Comparison of ENCODE assay signal across 7 mouse cellular contexts in the genomic region with DNA sequence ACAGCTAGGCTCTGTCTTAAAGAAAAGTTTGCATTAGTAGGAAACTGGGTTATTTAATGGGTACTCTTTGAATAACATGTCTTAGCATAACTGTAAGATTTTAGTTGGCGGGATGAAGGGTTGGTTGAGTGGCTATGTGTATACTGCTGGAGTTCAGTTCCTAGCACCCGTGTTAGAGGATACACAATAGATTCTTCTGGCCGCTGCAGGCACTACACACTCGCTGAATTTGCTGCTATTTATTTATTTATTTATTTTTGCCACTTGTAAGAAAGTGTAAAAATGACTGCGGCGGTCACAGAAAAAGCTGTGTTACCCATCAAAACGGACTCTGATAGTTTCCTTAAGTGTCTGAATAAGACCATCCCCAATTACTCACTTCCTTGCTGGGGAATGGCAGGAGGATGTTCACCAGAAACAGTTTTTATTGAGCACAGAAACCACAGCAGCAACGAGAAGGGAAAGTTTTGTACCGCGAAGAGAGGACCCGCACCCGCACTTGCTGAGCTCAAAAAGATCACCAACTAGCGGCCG. TPM values are rescaled to one million over a fixed set of nuclear protein-coding genes. Genes with fewer than 3 reads are reported as not detected.
A peak's percentile ranks its signal among the peaks of the same experiment; 100 is the strongest.
DNase-seq lines count a peak whose midpoint lies in the region; TF ChIP-seq lines count a peak whose summit lies in the region.

No protein-coding gene starts in this region.

- no peak for TF ChIP-seq CTCF in thymus, adult 2 months (IDR thresholded peaks at IDR 0.05; ENCODE audit: borderline replicate concordance, control insufficient read depth, extremely low read depth, insufficient read depth, low read length, poor library complexity)

- no peak for TF ChIP-seq POLR2A in thymus, adult 2 months (IDR thresholded peaks at IDR 0.05; ENCODE audit: control insufficient read depth, extremely low read depth, insufficient read depth, low read length, poor library complexity)
- TF ChIP-seq POLR2A in myocyte (IDR thresholded peaks at IDR 0.05; ENCODE audit: insufficient read length, low read depth), result no peak

- DNase-seq in thymus, adult 2 months, result no peak
- no peak for DNase-seq in thymus, postnatal 10 days (ENCODE audit: low spot score in 2 of 2)
- DNase-seq in large intestine, adult 2 months (ENCODE audit: low read depth, low spot score), result peak; percentile 11
- DNase-seq in cerebellum, adult 11 months, result no peak
- DNase-seq in left cerebral cortex, adult 9 months (ENCODE audit: low spot score in 2 of 2), result no peak

- H3K27me3 ChIP-seq in thymus, adult 2 months (ENCODE audit: control insufficient read depth, insufficient read depth, low read length), result no peaks in the 10 kb centered on the region
- no peaks in the 10 kb centered on the region for H3K27me3 ChIP-seq in erythroblast, embryonic 14.5 days (ENCODE audit: control insufficient read depth)
- no peaks in the 10 kb centered on the region for H3K27me3 ChIP-seq in myocyte (ENCODE audit: control insufficient read depth, insufficient read depth, insufficient read length)

- peak overlapping the region; percentile 70 for H3K27ac ChIP-seq in thymus, adult 2 months (ENCODE audit: control insufficient read depth, insufficient read depth, low read length)

- 2% methylated on average over 14 of the region's 14 CpGs for WGBS in thymus, adult 2 months
- WGBS in large intestine, adult 2 months, result under 1% methylated on average over 14 of the region's 14 CpGs

- no peaks in the 10 kb centered on the region for H3K9me3 ChIP-seq in erythroblast, embryonic 14.5 days (ENCODE audit: control insufficient read depth, low read length)

- peak overlapping the region; percentile 95 for H3K4me3 ChIP-seq in thymus, adult 2 months (ENCODE audit: control insufficient read depth, insufficient read depth, low read length)
- peak overlapping the region; percentile 97 for H3K4me3 ChIP-seq in erythroblast, embryonic 14.5 days (replicated peaks)
- peak overlapping the region; percentile 62 for H3K4me3 ChIP-seq in myocyte

- peaks cover 24% of the 10 kb centered on the region for H3K79me2 ChIP-seq in myocyte (ENCODE audit: control insufficient read depth, insufficient read depth)

- peak overlapping the region; percentile 95 for H3K4me2 ChIP-seq in myocyte (ENCODE audit: low read depth)

- H3K36me3 ChIP-seq in thymus, adult 2 months (ENCODE audit: control insufficient read depth, insufficient read depth, low read length), result no peaks in the 10 kb centered on the region
- H3K36me3 ChIP-seq in erythroblast, embryonic 14.5 days (ENCODE audit: control insufficient read depth), result peaks cover 18% of the 10 kb centered on the region
- H3K36me3 ChIP-seq in myocyte (ENCODE audit: control insufficient read depth, insufficient read depth), result peaks cover 5% of the 10 kb centered on the region

- peak overlapping the region; percentile 19 for H3ac ChIP-seq in myocyte (ENCODE audit: control insufficient read depth, insufficient read length)

- H3K4me1 ChIP-seq in thymus, adult 2 months (replicated peaks; ENCODE audit: control insufficient read depth, insufficient read depth, low read length), result no peaks in the 10 kb centered on the region
- peaks cover 29% of the 10 kb centered on the region for H3K4me1 ChIP-seq in erythroblast, embryonic 14.5 days (ENCODE audit: control insufficient read depth)

TF ChIP-seq in myocyte, 11 proteins besides CTCF, POLR2A, EP300 and RAD21:
- TF ChIP-seq SRF (IDR thresholded peaks at IDR 0.05; ENCODE audit: control insufficient read depth, insufficient read length, low read depth), result no peak
- TF ChIP-seq REST (IDR thresholded peaks at IDR 0.05; ENCODE audit: insufficient read depth, insufficient read length), result no peak
- no peak for TF ChIP-seq MYOG (IDR thresholded peaks at IDR 0.05; ENCODE audit: control insufficient read depth in 1 of 3, insufficient read depth in 1 of 3, insufficient read length in 2 of 3, low read depth in 2 of 3)
- TF ChIP-seq MAX (IDR thresholded peaks at IDR 0.05; ENCODE audit: low read depth), result no peak
- TF ChIP-seq MYOD1 (IDR thresholded peaks at IDR 0.05; ENCODE audit: control insufficient read depth in 1 of 3, insufficient read length in 2 of 3, low read depth in 2 of 3), result no peak
- no peak for TF ChIP-seq TCF3 (IDR thresholded peaks at IDR 0.05; ENCODE audit: insufficient read length, low read depth)
- TF ChIP-seq POLR2AphosphoS2 (IDR thresholded peaks at IDR 0.05; ENCODE audit: insufficient read length, low read depth), result no peak
- no peak for TF ChIP-seq USF1 (IDR thresholded peaks at IDR 0.05; ENCODE audit: low read depth)
- TF ChIP-seq E2F4 (IDR thresholded peaks at IDR 0.05; ENCODE audit: insufficient read depth), result no peak

RNA-seq across cellular contexts. Expression of gene Sec23b, which starts 0.7 kb away (rescaled TPM):
- polyA plus RNA-seq in thymus, adult 2 months (2012; rRNA removed), result 56.7 and 59.3 TPM in 2 replicates
- 0.43 and 0.44 TPM in 2 replicates for polyA plus RNA-seq in erythroblast, embryonic 14.5 days (2012)
- polyA plus RNA-seq in large intestine, adult 2 months (2012; rRNA removed), result 70.6 and 81.1 TPM in 2 replicates
- 41.5 TPM for polyA plus RNA-seq in myocyte (2012; fragmentation: generic; extraction: Trizol)

RNA-seq across cellular contexts. Expression of gene Rbbp9, which starts 4.7 kb away (rescaled TPM):
- 5.0 and 5.1 TPM in 2 replicates for polyA plus RNA-seq in thymus, adult 2 months (2012; rRNA removed)
- polyA plus RNA-seq in erythroblast, embryonic 14.5 days (2012), result 0.02 TPM in 1 of 2 replicates, not detected in the other
- polyA plus RNA-seq in large intestine, adult 2 months (2012; rRNA removed), result 4.8 and 6.3 TPM in 2 replicates
- 5.3 TPM for polyA plus RNA-seq in myocyte (2012; fragmentation: generic; extraction: Trizol)

RNA-seq across cellular contexts. Expression of gene Polr3f, which starts 27.8 kb away (rescaled TPM):
- polyA plus RNA-seq in thymus, adult 2 months (2012; rRNA removed), result 10.3 and 10.6 TPM in 2 replicates
- 0.06 and 0.20 TPM in 2 replicates for polyA plus RNA-seq in erythroblast, embryonic 14.5 days (2012)
- polyA plus RNA-seq in large intestine, adult 2 months (2012; rRNA removed), result 2.8 and 4.1 TPM in 2 replicates
- 5.5 TPM for polyA plus RNA-seq in myocyte (2012; fragmentation: generic; extraction: Trizol)

RNA-seq across cellular contexts. Expression of gene Dzank1, which starts 28.1 kb away (rescaled TPM):
- polyA plus RNA-seq in thymus, adult 2 months (2012; rRNA removed), result 0.27 and 0.40 TPM in 2 replicates
- polyA plus RNA-seq in erythroblast, embryonic 14.5 days (2012), result not detected in 2 replicates
- 0.11 and 0.12 TPM in 2 replicates for polyA plus RNA-seq in large intestine, adult 2 months (2012; rRNA removed)
- 0.12 TPM for polyA plus RNA-seq in myocyte (2012; fragmentation: generic; extraction: Trizol)

RNA-seq across cellular contexts. Expression of gene Smim26, which starts 38.5 kb away (rescaled TPM):
- 2.7 and 4.5 TPM in 2 replicates for polyA plus RNA-seq in thymus, adult 2 months (2012; rRNA removed)
- polyA plus RNA-seq in erythroblast, embryonic 14.5 days (2012), result 0.10 TPM in 1 of 2 replicates, not detected in the other
- polyA plus RNA-seq in large intestine, adult 2 months (2012; rRNA removed), result 4.4 and 4.7 TPM in 2 replicates
- polyA plus RNA-seq in myocyte (2012; fragmentation: generic; extraction: Trizol), result 62.3 TPM

Comparison
In these comparisons a context has a peak if more than half of its experiments do, and no peak if none do; other contexts are left out.
1. RNA of gene Sec23b, which starts 0.7 kb away (polyA plus RNA-seq): 70.6 to 81.1 TPM in large intestine, adult 2 months, 56.7 to 59.3 TPM in thymus, adult 2 months and 41.5 TPM in myocyte (single experiment); 0.43 to 0.44 TPM in erythroblast, embryonic 14.5 days; every median in the first group is over 10 times any median in the second.
2. Peak in every context shown above with its lines, with median percentiles within 50 percentile points of each other: H3K4me3 ChIP-seq.